Mouse (Mus musculus): ENCODE data around the gene Acmsd. TPM values are rescaled to one million over a fixed set of nuclear protein-coding genes. Genes with fewer than 3 reads are reported as not detected.

Acmsd gene
- polyA plus RNA-seq, 1 experiment: not detected

DNA sequence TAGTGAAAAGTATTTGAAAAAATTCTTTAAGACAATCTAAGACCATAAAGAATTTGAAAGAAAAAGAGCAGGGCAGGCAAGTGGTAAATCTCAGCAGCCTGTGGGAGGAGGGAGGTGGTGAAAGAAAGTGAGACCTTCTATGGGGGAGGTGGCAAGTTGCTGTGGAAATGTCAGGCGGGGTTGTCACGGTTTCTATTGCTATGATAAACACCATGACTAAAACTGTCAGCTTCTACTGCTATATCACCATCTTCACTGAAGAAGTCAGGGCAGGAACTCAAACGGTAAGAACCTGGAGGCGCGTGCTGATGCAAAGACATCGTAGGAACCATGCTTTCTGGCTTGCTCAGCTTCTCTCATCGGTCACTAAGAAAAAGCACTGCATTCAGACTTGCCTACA lies 83.7 kb downstream of the Acmsd start:
- Histone ChIP-seq H3K79me3 (ENCODE audit: low read depth) (no peaks in the 10 kb centered on the region), H3K79me2 (ENCODE audit: control insufficient read depth, insufficient read depth) (no peaks in the 10 kb centered on the region), H3K27me3 (ENCODE audit: control insufficient read depth, insufficient read depth, insufficient read length) (no peaks in the 10 kb centered on the region), H3ac (ENCODE audit: control insufficient read depth, insufficient read length, low read depth) (no peak overlapping the region), H3K4me3 (ENCODE audit: insufficient read depth, poor library complexity, severe bottlenecking) (no peak overlapping the region), H3K36me3 (ENCODE audit: control insufficient read depth, insufficient read depth) (no peaks in the 10 kb centered on the region)
- no peak for TF ChIP-seq MYOG (IDR thresholded peaks at IDR 0.05; ENCODE audit: control insufficient read depth, extremely low read depth, insufficient read length)
- TF ChIP-seq USF1 (IDR thresholded peaks at IDR 0.05; ENCODE audit: low read depth): no peak
- TF ChIP-seq FOSL1 (IDR thresholded peaks at IDR 0.05; ENCODE audit: insufficient read depth, low read length, poor library complexity, severe bottlenecking): no peak
- no peak for TF ChIP-seq MAX (IDR thresholded peaks at IDR 0.05)

GRCm38 (mm10) chr1:127816381-127816780 lies 87.2 kb downstream of the Acmsd start:
- no peak overlapping the region for H3K4me3 ChIP-seq (ENCODE audit: insufficient read depth, poor library complexity, severe bottlenecking)
- TF ChIP-seq MYOG (IDR thresholded peaks at IDR 0.05; ENCODE audit: control insufficient read depth, extremely low read depth, insufficient read length) (no peak), MYOD1 (IDR thresholded peaks at IDR 0.05; ENCODE audit: control insufficient read depth, insufficient read length, low read depth) (no peak), USF1 (IDR thresholded peaks at IDR 0.05; ENCODE audit: low read depth) (no peak), CTCF (IDR thresholded peaks at IDR 0.05; ENCODE audit: control insufficient read depth, insufficient read depth, insufficient read length) (no peak), MAX (IDR thresholded peaks at IDR 0.05) (no peak), FOSL1 (IDR thresholded peaks at IDR 0.05; ENCODE audit: insufficient read depth, low read length, poor library complexity, severe bottlenecking) (no peak), CEBPB (IDR thresholded peaks at IDR 0.05; ENCODE audit: low read depth) (no peak)
- H3K79me2 ChIP-seq (ENCODE audit: control insufficient read depth, insufficient read depth): no peaks in the 10 kb centered on the region
- H3ac ChIP-seq (ENCODE audit: control insufficient read depth, insufficient read length, low read depth): no peak overlapping the region
- H3K79me3 ChIP-seq (ENCODE audit: low read depth): no peaks in the 10 kb centered on the region
- H3K27me3 ChIP-seq (ENCODE audit: control insufficient read depth, insufficient read depth, insufficient read length): no peaks in the 10 kb centered on the region
- H3K36me3 ChIP-seq (ENCODE audit: control insufficient read depth, insufficient read depth): no peaks in the 10 kb centered on the region

Other genes with a start within 250 kb of the Acmsd start
- gene Tmem163, start 49.9 kb upstream of the Acmsd start, polyA plus RNA-seq (2012; fragmentation: generic; extraction: Trizol): 0.06 TPM
- 6.0 TPM for gene Ccnt2, start 44.8 kb downstream of the Acmsd start, polyA plus RNA-seq (2012; fragmentation: generic; extraction: Trizol)
- 0.06 TPM for gene Map3k19, start 125.6 kb downstream of the Acmsd start, polyA plus RNA-seq (2012; fragmentation: generic; extraction: Trizol)
- gene Rab3gap1, start 139.4 kb downstream of the Acmsd start, polyA plus RNA-seq (2012; fragmentation: generic; extraction: Trizol): 14.0 TPM